Mouse (Mus musculus) ES-E14 (cell line): ENCODE results near the gene Pdxp. TPM values are rescaled to one million over a fixed set of nuclear protein-coding genes. Genes with fewer than 3 reads are reported as not detected.

Source experiments
- DNase-seq: peaks from one replicate; pipeline ENCODE4 v3.0.0-alpha.2; 2013; ENCODE audit warnings: low read depth, low spot score
- H3K27ac ChIP-seq: 2 replicates; pipeline ENCODE4 v1.5.1; 2012; ENCODE audit warnings: low read depth, mild to moderate bottlenecking, low read length, moderate library complexity, mixed read lengths; ENCODE audit not compliant: poor library complexity, insufficient read depth, severe bottlenecking
- H3K36me3 ChIP-seq: 2 replicates; pipeline ENCODE4 v1.6.1; 2012; ENCODE audit warnings: mild to moderate bottlenecking, low read length, moderate library complexity, mixed read lengths; ENCODE audit not compliant: control insufficient read depth, poor library complexity, insufficient read depth, severe bottlenecking
- H3K4me1 ChIP-seq, 2 experiments: fragments of 150-350 bp in 1 of 2; sonication (generic) in 1 of 2; 2 replicates each; pipeline ENCODE4 v1.6.1; 2012; ENCODE audit warnings: low read length in 2 of 2, mild to moderate bottlenecking in 1 of 2, mixed read lengths in 1 of 2; ENCODE audit not compliant: control insufficient read depth in 2 of 2, insufficient read depth in 2 of 2, poor library complexity in 1 of 2
- H3K4me3 ChIP-seq, 2 experiments: fragments of 150-350 bp in 1 of 2; sonication (generic) in 1 of 2; 2 replicates each; pipeline ENCODE4 v1.5.1; 2012; ENCODE audit warnings: low read length in 2 of 2, low read depth in 1 of 2, mild to moderate bottlenecking in 1 of 2, mixed read lengths in 1 of 2; ENCODE audit not compliant: insufficient read depth in 1 of 2, poor library complexity in 1 of 2, severe bottlenecking in 1 of 2
- H3K9ac ChIP-seq: 2 replicates; pipeline ENCODE4 v1.6.1; 2012; ENCODE audit warnings: low read depth, mild to moderate bottlenecking, low read length, mixed read lengths; ENCODE audit not compliant: poor library complexity, insufficient read depth, severe bottlenecking
- H3K9me3 ChIP-seq: fragments of 150-350 bp; sonication (generic); 2 replicates; pipeline ENCODE4 v1.6.1; 2012; ENCODE audit warnings: low read depth, mild to moderate bottlenecking, low read length; ENCODE audit not compliant: control insufficient read depth, insufficient read depth
- CHD2 ChIP-seq: IDR thresholded peaks from 2 replicates; pipeline ENCODE4 v1.6.1; 2014; ENCODE audit warnings: mild to moderate bottlenecking, low read depth, low read length, inconsistent platforms
- HCFC1 ChIP-seq: IDR thresholded peaks from 2 replicates; pipeline ENCODE4 v1.6.1; 2012; ENCODE audit warnings: low read length, inconsistent platforms, borderline replicate concordance; ENCODE audit not compliant: insufficient read depth
- MAFK ChIP-seq: IDR thresholded peaks from 2 replicates; pipeline ENCODE4 v1.6.1; 2014; ENCODE audit warnings: mild to moderate bottlenecking, low read depth, low read length, inconsistent platforms; ENCODE audit not compliant: insufficient read depth
- ZC3H11A ChIP-seq: IDR thresholded peaks from 2 replicates; pipeline ENCODE4 v1.6.1; 2012; ENCODE audit warnings: low read depth, mild to moderate bottlenecking, inconsistent platforms, low read length, borderline replicate concordance
- ZNF384 ChIP-seq: IDR thresholded peaks from 2 replicates; pipeline ENCODE4 v1.6.1; 2012; ENCODE audit warnings: low read depth, low read length, inconsistent platforms
- in situ Hi-C, 2 experiments: fragments of 600-800 bp; cut with MboI; formaldehyde crosslinking; loops; one replicate each; pipeline ENCODE4 v1.15.1; 2025; ENCODE audit warnings: low sequenced_read_pairs in 2 of 2, inconsistent platforms in 1 of 2; ENCODE audit not compliant: unreplicated experiment in 2 of 2
- total RNA-seq: library from RNA; depleted of rRNA; stranded (reverse); fragments of 300-350 nt; gene quantifications from 2 replicates; pipeline ENCODE4 v1.2.3, GENCODE M21; 2012

The Pdxp gene
- total RNA-seq, 1 experiment, result 15.8 TPM

DNA sequence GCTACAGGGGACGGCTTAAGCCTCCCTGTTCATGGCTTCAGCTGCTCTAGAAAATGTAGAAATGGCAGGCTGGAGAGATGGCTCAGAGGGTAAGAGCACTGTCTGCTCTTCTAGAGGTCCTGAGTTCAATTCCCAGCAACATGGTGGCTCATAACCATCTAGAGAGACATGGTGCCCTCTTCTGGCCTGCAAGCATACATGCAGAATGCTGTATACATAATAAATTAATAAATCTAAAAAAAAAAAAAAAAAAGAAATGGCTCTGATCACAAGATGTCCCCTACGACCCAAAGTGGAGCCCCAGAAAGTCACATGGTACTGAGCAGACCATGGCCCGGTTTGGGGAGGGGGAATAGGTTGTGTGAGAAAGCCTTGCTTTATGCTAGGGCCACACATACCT is 41.9 kb downstream of the Pdxp start:
- TF ChIP-seq MAFK (no peak), ZC3H11A (no peak), CHD2 (no peak), ZNF384 (no peak), HCFC1 (no peak)
- Histone ChIP-seq H3K9ac (no peak overlapping the region), H3K4me1 (peaks cover 3 to 11% of the 10 kb centered on the region in 2 experiments; a peak in 2 of 4 replicates), H3K36me3 (no peaks in the 10 kb centered on the region), H3K27ac (no peak overlapping the region), H3K4me3 (no peak overlapping the region), H3K9me3 (no peaks in the 10 kb centered on the region)
- no peak for DNase-seq
- in situ Hi-C loops, result no loop called here

DNA sequence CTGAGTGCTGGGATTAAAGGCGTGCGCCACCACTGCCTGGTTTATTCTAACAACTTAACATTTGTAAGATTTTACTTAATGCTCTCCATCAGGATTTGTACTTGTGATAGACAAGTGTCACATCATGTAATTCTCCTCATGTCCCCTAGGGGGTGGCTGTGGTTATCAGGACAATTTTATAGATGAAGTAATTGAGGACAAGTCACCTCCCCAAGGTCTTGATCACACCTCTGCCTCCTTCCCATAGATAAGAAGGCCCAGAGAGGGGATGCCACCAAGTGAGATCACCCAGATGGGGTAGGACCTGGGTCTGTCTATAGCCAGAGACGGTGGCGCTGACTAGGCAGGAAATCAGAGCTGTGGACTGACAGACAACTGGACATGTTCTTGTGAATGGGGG is 42.6 kb downstream of the Pdxp start:
- Histone ChIP-seq H3K36me3 (no peaks in the 10 kb centered on the region), H3K4me3 (no peak overlapping the region), H3K9me3 (no peaks in the 10 kb centered on the region), H3K9ac (no peak overlapping the region), H3K27ac (no peak overlapping the region), H3K4me1 (peaks cover 3 to 11% of the 10 kb centered on the region in 2 experiments; a peak in 2 of 4 replicates)
- peak; percentile 33 for DNase-seq
- TF ChIP-seq CHD2, result no peak
- TF ChIP-seq MAFK, result peak; percentile 60; the same call in 1 of the 2 replicates
- no peak for TF ChIP-seq ZC3H11A
- in situ Hi-C loops, result no loop called here

DNA sequence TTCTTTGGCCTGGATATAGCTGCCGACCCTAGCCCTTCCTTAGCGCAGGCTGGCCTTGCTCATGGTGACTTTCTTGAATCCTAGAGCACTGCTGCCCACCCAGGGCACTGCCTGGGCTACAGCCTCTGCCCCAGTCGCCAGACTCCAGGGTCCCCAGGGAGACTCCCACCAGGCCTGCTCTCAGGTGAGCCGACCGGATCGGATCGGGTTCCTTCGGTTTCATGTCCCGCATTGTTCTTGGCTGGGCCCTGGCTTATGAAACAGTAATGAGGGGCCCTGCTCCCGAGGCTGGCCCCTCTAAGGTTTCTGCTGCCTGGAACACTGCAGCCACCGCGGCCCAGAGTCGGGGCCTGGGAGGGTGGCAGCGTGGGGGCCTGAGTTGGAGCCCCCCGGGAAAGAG is 43.3 kb downstream of the Pdxp start:
- Histone ChIP-seq H3K9me3 (no peaks in the 10 kb centered on the region), H3K9ac (no peak overlapping the region), H3K36me3 (no peaks in the 10 kb centered on the region), H3K4me1 (peaks cover 3 to 11% of the 10 kb centered on the region in 2 experiments; a peak in 2 of 4 replicates), H3K27ac (no peak overlapping the region), H3K4me3 (0 out of 4 replicates have a peak overlapping the region, but pooled peaks of 1 of the 2 experiments have one; percentile 6)
- DNase-seq, result no peak
- in situ Hi-C loops, result no loop called here
- TF ChIP-seq ZNF384 (no peak), CHD2 (no peak), MAFK (no peak), HCFC1 (no peak), ZC3H11A (no peak)

GRCm38 (mm10) chr15:78959537-78959936 is 45.8 kb downstream of the Pdxp start:
- Histone ChIP-seq H3K9ac (no peak overlapping the region), H3K4me1 (peaks cover 3 to 11% of the 10 kb centered on the region in 2 experiments; a peak in 2 of 4 replicates), H3K9me3 (no peaks in the 10 kb centered on the region), H3K4me3 (no peak overlapping the region), H3K27ac (no peak overlapping the region), H3K36me3 (no peaks in the 10 kb centered on the region)
- in situ Hi-C loops, result no loop called here
- TF ChIP-seq ZNF384, result no peak
- TF ChIP-seq MAFK, result no peak
- no peak for TF ChIP-seq HCFC1
- no peak for DNase-seq

DNA sequence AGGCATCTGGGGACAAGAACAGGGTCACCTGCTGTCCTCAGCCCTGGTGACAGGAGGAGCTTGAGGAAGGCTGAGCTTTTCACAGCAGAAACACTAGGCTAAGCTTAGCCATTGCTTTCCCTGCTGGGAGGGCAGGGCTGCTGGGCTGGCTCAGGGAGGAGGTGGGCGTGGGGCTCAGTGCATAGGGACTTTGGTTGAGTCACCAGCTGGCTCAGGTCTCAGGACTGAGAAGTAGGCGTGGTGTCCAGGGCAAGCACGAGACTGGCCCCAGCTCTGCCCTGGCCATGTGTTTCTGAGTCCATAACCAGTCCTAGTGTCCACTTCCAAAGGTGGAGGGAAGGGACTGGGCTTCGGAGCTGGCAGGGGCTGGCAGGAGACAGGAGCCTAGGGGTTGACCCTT is 46.4 kb downstream of the Pdxp start:
- in situ Hi-C loops, result no loop called here
- Histone ChIP-seq H3K36me3 (no peaks in the 10 kb centered on the region), H3K4me1 (peaks cover 3 to 11% of the 10 kb centered on the region in 2 experiments; a peak in 2 of 4 replicates), H3K27ac (no peak overlapping the region), H3K9me3 (no peaks in the 10 kb centered on the region), H3K9ac (no peak overlapping the region), H3K4me3 (no peak overlapping the region)
- DNase-seq, result no peak
- TF ChIP-seq MAFK (no peak), ZNF384 (no peak), ZC3H11A (no peak), CHD2 (no peak), HCFC1 (no peak)
